Mouse (Mus musculus) lung, embryonic 14.5 days (tissue): ENCODE measurements around the gene Adcy1. TPM values are rescaled to one million over a fixed set of nuclear protein-coding genes. Genes with fewer than 3 reads are reported as not detected.

Source experiments
- ATAC-seq: fragments of 200-750 bp; cut with Nextera tagmentation; 2 replicates; pipeline ENCODE4 v1.8.0; 2017; ENCODE audit warnings: mild to moderate bottlenecking, moderate TSS enrichment, moderate library complexity; ENCODE audit not compliant: insufficient read depth
- DNase-seq: peaks from one replicate; pipeline ENCODE4 v3.0.0-alpha.2; 2015
- H3K27ac ChIP-seq: fragments of 300-500 bp; sonication (generic); 2 replicates; pipeline ENCODE4 v1.5.1; 2014; ENCODE audit warnings: low read depth, mild to moderate bottlenecking, moderate library complexity
- H3K27me3 ChIP-seq: fragments of 300-500 bp; sonication (generic); 2 replicates; pipeline ENCODE4 v1.6.1; 2014; ENCODE audit warnings: low read length, control low read depth; ENCODE audit not compliant: insufficient read depth
- H3K36me3 ChIP-seq: fragments of 300-500 bp; sonication (generic); 2 replicates; pipeline ENCODE4 v1.6.1; 2014; ENCODE audit warnings: control low read depth; ENCODE audit not compliant: insufficient read depth
- H3K4me1 ChIP-seq: fragments of 300-500 bp; sonication (generic); 2 replicates; pipeline ENCODE4 v1.6.1; 2014; ENCODE audit warnings: antibody characterized with exemption, control low read depth; ENCODE audit not compliant: insufficient read depth
- H3K4me2 ChIP-seq: fragments of 300-500 bp; sonication (generic); 2 replicates; pipeline ENCODE4 v1.6.1; 2014; ENCODE audit warnings: mild to moderate bottlenecking
- H3K4me3 ChIP-seq: fragments of 300-500 bp; sonication (generic); 2 replicates; pipeline ENCODE4 v1.5.1; 2014; ENCODE audit warnings: low read depth, low read length
- H3K9ac ChIP-seq: fragments of 300-500 bp; sonication (generic); 2 replicates; pipeline ENCODE4 v1.6.1; 2014
- H3K9me3 ChIP-seq: fragments of 300-500 bp; sonication (generic); 2 replicates; pipeline ENCODE4 v1.6.1; 2016; ENCODE audit warnings: low read depth, low read length, control low read depth
- CTCF ChIP-seq: IDR thresholded peaks from 2 replicates; pipeline ENCODE4 v1.5.1; 2016; ENCODE audit warnings: antibody characterized with exemption, low read depth
- WGBS: fragments of 180-500 bp; shearing (Covaris S2); extraction: QIAGEN DNeasy Blood & Tissue Kit; methylation state at CpG from one replicate; pipeline ENCODE4 v1.1.7; 2014; 5-methylcytosine and 5-hydroxymethylcytosine counted together
- polyA plus RNA-seq: library from polyadenylated mRNA; unstranded; fragments of >200 nt; fragmentation: Nextera tagmentation; extraction: Ambion mirVana; gene quantifications from 2 replicates; pipeline ENCODE4 v1.2.1, GENCODE M21; 2014

The Adcy1 gene
- polyA plus RNA-seq, 1 experiment from 2014 or later = 1.5 TPM

GRCm38 (mm10) chr11:7135301-7135700 lies 72.0 kb downstream of the Adcy1 start:
- H3K4me2 ChIP-seq = no peak overlapping the region
- ATAC-seq (peak; percentile 48; the same call in 1 of the 2 replicates), DNase-seq (peak; percentile 16)
- H3K27me3 ChIP-seq = no peaks in the 10 kb centered on the region
- H3K4me3 ChIP-seq = no peak overlapping the region
- H3K9me3 ChIP-seq = no peaks in the 10 kb centered on the region
- H3K36me3 ChIP-seq = no peaks in the 10 kb centered on the region
- no peaks in the 10 kb centered on the region for H3K4me1 ChIP-seq
- 49% methylated on average over 6 of the region's 6 CpGs for WGBS
- no peak overlapping the region for H3K9ac ChIP-seq
- TF ChIP-seq CTCF = no peak
- no peak overlapping the region for H3K27ac ChIP-seq

DNA sequence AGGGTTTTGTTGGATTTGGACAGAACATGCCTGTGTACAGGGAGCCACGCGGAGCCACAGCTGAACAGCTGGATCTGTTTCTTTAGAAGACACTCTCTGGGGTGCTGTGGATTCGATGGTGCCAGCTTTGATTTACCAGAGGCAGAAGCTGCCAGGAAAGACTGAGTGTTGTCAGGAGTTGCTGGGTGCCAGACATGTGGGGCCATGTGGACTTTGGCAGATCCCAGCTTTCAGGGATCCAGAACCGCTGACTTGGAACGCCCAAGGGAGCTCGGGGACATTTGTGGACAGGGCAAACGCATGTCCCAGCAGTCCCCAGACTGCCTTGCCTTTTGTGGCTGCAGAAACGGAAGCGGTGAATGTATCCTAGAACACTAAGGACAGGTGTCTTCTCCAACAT lies 72.5 kb downstream of the Adcy1 start:
- H3K27ac ChIP-seq = peak overlapping the region; percentile 2; the same call in 1 of the 2 replicates
- no peak overlapping the region for H3K4me3 ChIP-seq
- no peak overlapping the region for H3K4me2 ChIP-seq
- ATAC-seq (no peak), DNase-seq (no peak)
- no peaks in the 10 kb centered on the region for H3K36me3 ChIP-seq
- no peak overlapping the region for H3K9ac ChIP-seq
- WGBS = 79% methylated on average over 9 of the region's 9 CpGs
- TF ChIP-seq CTCF = no peak
- no peaks in the 10 kb centered on the region for H3K4me1 ChIP-seq
- no peaks in the 10 kb centered on the region for H3K9me3 ChIP-seq
- H3K27me3 ChIP-seq = no peaks in the 10 kb centered on the region

DNA sequence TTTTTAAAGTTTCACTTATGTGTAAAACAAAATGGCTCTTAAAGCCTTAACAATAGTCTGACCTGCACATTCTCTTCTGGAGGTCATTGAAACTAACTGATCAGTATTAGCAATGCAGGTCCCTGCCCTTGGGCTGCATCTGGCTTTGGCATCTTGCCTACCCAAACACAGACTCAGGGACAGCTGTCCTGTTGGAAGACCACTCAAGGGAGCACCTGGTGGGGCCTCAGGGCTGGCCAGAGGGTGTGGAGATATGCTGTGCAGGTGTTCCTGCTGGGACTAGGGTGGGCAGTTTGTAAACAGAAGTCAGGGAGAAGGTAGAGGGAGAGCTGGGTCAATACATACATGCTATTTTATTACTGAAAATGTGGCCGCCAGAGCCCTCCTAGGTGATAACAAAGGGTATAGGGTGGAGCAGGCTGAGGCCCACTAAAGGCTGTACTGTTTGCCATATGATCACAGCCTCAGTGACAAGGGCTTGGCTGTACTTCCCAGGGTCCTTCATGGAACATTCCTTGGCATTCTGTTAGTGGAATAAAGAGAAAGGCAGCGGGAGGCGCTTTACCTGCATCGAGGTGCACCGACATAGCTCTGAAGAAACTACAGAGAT lies 73.1 kb downstream of the Adcy1 start:
- Histone ChIP-seq H3K36me3 (no peaks in the 10 kb centered on the region), H3K4me1 (no peaks in the 10 kb centered on the region), H3K27me3 (no peaks in the 10 kb centered on the region), H3K4me3 (no peak overlapping the region), H3K4me2 (no peak overlapping the region), H3K9ac (no peak overlapping the region), H3K27ac (peak overlapping the region; percentile 30; the same call in 1 of the 2 replicates), H3K9me3 (no peaks in the 10 kb centered on the region)
- ATAC-seq (no peak), DNase-seq (no peak)
- 71% methylated on average over 5 of the region's 5 CpGs for WGBS
- no peak for TF ChIP-seq CTCF

GRCm38 (mm10) chr11:7138370-7138769 lies 75.1 kb downstream of the Adcy1 start:
- no peak for TF ChIP-seq CTCF
- H3K27ac ChIP-seq = no peak overlapping the region
- no peaks in the 10 kb centered on the region for H3K9me3 ChIP-seq
- H3K36me3 ChIP-seq = no peaks in the 10 kb centered on the region
- no peak for ATAC-seq
- DNase-seq = no peak
- H3K4me2 ChIP-seq = no peak overlapping the region
- no peaks in the 10 kb centered on the region for H3K4me1 ChIP-seq
- H3K9ac ChIP-seq = no peak overlapping the region
- no peak overlapping the region for H3K4me3 ChIP-seq
- WGBS = 83% methylated on average over 8 of the region's 8 CpGs
- no peaks in the 10 kb centered on the region for H3K27me3 ChIP-seq

GRCm38 (mm10) chr11:7140449-7140848 lies 77.2 kb downstream of the Adcy1 start:
- ATAC-seq = peak; percentile 8; the same call in 1 of the 2 replicates
- H3K36me3 ChIP-seq = no peaks in the 10 kb centered on the region
- H3K27ac ChIP-seq = no peak overlapping the region
- no peaks in the 10 kb centered on the region for H3K27me3 ChIP-seq
- H3K4me1 ChIP-seq = no peaks in the 10 kb centered on the region
- DNase-seq = peak; percentile 76
- H3K4me3 ChIP-seq = no peak overlapping the region
- H3K4me2 ChIP-seq = no peak overlapping the region
- peak; percentile 74 for TF ChIP-seq CTCF
- 86% methylated on average over 3 of the region's 3 CpGs for WGBS
- H3K9ac ChIP-seq = no peak overlapping the region
- no peaks in the 10 kb centered on the region for H3K9me3 ChIP-seq

DNA sequence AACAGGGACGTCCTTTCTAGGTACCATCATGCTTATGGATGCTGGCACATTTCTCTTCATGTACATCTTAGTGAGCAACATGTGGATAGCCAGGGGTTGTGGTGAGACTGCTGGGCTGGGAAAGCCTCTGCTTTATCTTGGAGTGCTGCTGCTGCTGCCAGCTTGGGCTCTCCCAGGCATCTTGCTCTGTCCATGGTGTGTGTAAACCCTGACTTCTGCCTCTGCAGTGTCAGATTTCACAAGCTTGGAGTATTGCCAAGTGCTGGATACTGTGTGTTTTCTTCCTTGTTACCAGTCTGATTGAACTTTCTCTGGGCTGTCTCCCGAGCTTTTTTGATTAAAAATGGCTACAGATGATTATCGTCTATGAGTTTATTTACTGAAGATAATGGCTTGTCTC lies 79.4 kb downstream of the Adcy1 start:
- ATAC-seq = peak; percentile 85
- H3K27me3 ChIP-seq = no peaks in the 10 kb centered on the region
- H3K4me1 ChIP-seq = no peaks in the 10 kb centered on the region
- 12% methylated on average over 3 of the region's 3 CpGs for WGBS
- peak; percentile 96 for DNase-seq
- H3K9ac ChIP-seq = no peak overlapping the region
- H3K4me2 ChIP-seq = no peak overlapping the region
- H3K9me3 ChIP-seq = no peaks in the 10 kb centered on the region
- H3K36me3 ChIP-seq = no peaks in the 10 kb centered on the region
- no peak overlapping the region for H3K4me3 ChIP-seq
- no peak for TF ChIP-seq CTCF
- H3K27ac ChIP-seq = peak overlapping the region; percentile 30

DNA sequence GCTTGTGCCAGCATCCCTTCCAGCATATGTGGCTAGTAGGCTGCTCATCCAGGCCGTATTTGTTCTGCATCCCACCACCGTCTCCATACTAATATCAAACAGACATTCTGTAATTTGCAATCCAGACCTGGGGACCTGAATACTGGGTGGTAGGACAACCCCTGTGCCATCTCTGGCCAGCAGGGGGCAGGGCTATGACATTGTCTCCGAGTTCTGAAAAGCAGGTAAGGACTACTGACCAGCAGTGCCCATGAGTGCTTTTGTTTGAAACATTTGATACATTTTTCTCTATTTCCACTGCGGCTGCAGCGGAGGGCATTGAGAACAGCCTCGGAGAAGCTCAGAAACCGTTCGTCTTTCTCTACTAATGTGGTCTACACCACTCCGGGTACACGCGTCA lies 81.1 kb downstream of the Adcy1 start:
- Histone ChIP-seq H3K9ac (no peak overlapping the region), H3K4me1 (no peaks in the 10 kb centered on the region), H3K27me3 (no peaks in the 10 kb centered on the region), H3K9me3 (no peaks in the 10 kb centered on the region), H3K4me2 (no peak overlapping the region), H3K27ac (no peak overlapping the region), H3K36me3 (no peaks in the 10 kb centered on the region), H3K4me3 (no peak overlapping the region)
- WGBS = 83% methylated on average over 11 of the region's 11 CpGs
- DNase-seq (peak; percentile 33), ATAC-seq (no peak)
- TF ChIP-seq CTCF = peak; percentile 66
